ENCODE assay signal across 24 mouse cellular contexts in the genomic region with DNA sequence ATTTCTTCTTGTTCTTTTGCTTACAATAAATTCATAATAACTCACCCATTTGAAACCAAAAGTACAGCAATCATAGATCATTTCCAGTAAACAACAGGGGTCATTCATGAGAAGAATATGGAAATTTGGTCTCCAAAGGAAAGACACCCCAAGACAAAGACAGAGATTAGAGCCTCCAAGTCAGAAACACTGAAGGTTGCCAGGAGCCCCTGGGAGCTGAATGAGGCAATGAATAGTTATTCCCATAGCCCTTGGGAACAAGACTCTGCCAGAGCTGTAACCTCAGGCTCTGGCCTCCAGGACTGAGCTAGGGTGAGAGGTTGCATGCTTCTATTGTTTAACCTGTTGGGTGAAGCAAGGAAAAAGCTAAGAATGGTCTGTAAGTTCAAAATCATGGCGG. TPM values are rescaled to one million over a fixed set of nuclear protein-coding genes. Genes with fewer than 3 reads are reported as not detected.
"Had no signal": no experiment of that assay in that cellular context is flagged by ENCODE, and none has a peak within 500 bp of the region (broad histone marks: within the 10 kb centered on the region; RNA-seq: fewer than 3 reads in every experiment).

No protein-coding gene starts in this region.

- DNase-seq: retina, postnatal 1 day; right cerebral cortex, adult 18-20 months; right cerebral cortex, postnatal 14 days; right cerebral cortex, postnatal 25 days; right cerebral cortex, postnatal 4 days; spleen, adult 18-20 months; thymus, adult 18-20 months; thymus, adult 2 months; thymus, postnatal 14 days; thymus, postnatal 25 days; thymus, postnatal 36 days; thymus, postnatal 4 days had no signal

RNA-seq across cellular contexts. Expression of a gene that starts 17.0 kb away (rescaled TPM):
- total RNA-seq: neutrophil, adult 5-6 weeks had no signal

RNA-seq across cellular contexts. Expression of a gene that starts 32.7 kb away (rescaled TPM):
- total RNA-seq: neutrophil, adult 5-6 weeks had no signal
- polyA plus RNA-seq: neural tube, embryonic 14.5 days; neural tube, embryonic 15.5 days; small intestine, adult 2 months; spleen, adult 2 months; stomach, embryonic 14.5 days; stomach, embryonic 15.5 days; stomach, embryonic 16.5 days; stomach, postnatal 0 days; testis, adult 2 months; thymus, postnatal 0 days; urinary bladder, adult 2 months had no signal

RNA-seq across cellular contexts. Expression of a gene that starts 44.6 kb away (rescaled TPM):
- total RNA-seq: neutrophil, adult 5-6 weeks had no signal
- polyA plus RNA-seq: neural tube, embryonic 14.5 days; neural tube, embryonic 15.5 days; small intestine, adult 2 months; stomach, embryonic 14.5 days; stomach, embryonic 15.5 days; stomach, embryonic 16.5 days; stomach, postnatal 0 days; testis, adult 2 months; thymus, postnatal 0 days; urinary bladder, adult 2 months had no signal
